Mouse (Mus musculus) heart, adult 11 months (tissue): ENCODE measurements around the gene Cntn4.

ENCODE experiments used
- DNase-seq: peaks from one replicate; pipeline ENCODE4 v3.0.0; 2022

Gene Cntn4

GRCm38 (mm10) chr6:106705506-106706035 lies 1028.1 kb downstream of the Cntn4 start:
- DNase-seq: no peak

GRCm38 (mm10) chr6:106725642-106726041 lies 1048.2 kb downstream of the Cntn4 start:
- no peak for DNase-seq

DNA sequence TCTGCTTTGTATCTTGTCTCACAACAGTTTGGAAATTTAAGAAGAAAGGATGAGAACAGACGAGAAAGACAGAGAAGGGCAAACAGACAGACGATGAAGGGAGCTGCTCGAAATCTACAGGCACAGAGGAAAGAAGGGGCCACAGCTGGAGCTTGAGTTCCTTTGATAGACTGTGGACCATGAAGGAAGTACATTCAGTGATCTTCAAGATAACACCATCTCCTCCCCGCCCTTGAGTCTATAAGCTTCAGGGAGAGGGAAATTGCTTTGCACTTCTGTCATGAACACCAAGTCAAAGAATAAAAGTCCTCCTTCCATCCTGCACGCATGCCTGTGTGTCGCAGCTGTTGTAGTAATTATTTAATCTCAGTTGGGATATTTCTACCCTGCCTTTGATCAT lies 1048.6 kb downstream of the Cntn4 start:
- no peak for DNase-seq

GRCm38 (mm10) chr6:106727703-106728102 lies 1050.2 kb downstream of the Cntn4 start:
- no peak for DNase-seq

GRCm38 (mm10) chr6:106729682-106730314 lies 1052.3 kb downstream of the Cntn4 start:
- no peak for DNase-seq

DNA sequence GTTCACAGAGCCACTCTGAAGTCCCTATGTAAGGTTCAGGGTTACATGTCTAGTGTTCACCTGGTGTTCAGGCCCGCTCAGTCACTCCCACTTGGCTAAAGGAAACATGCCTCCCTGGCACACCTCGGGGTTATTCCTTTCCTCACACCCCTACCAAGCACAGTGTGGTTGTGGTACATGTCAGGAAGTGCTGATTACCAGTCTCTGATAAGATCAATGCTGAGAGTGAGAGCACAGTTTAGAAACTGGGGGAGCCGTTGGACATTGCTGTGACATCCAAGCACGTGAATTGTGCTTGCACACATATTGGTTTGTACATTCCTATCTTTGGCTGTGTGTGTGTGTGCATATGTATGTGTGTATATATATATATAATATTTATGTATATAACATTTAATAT lies 1055.1 kb downstream of the Cntn4 start:
- no peak for DNase-seq

DNA sequence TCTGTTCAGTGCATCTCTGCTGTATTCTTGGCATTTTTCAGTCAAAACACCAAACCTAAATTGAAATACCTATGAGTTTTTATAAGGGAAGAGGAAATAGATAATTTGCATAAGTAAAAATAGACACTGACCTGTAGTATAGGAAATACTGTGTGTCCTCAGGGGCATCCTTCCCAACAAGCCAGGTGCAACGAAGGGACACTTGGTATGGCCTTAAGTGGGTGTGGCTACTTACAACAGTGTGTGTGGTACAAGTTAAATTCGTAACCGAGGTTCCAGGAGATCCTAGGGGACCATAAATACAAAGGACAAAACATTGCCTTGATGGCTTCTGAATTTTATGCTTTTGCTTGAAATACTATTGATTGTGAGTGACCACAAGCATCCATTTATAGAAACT lies 1060.8 kb downstream of the Cntn4 start:
- no peak for DNase-seq

- peak; percentile 53 for DNase-seq
These were observed 1062.9 kb downstream of the Cntn4 start for GRCm38 (mm10) chr6:106740244-106740825.

GRCm38 (mm10) chr6:106743556-106744233 lies 1066.2 kb downstream of the Cntn4 start:
- DNase-seq: peak; percentile 36

GRCm38 (mm10) chr6:106745673-106746394 lies 1068.4 kb downstream of the Cntn4 start:
- no peak for DNase-seq

GRCm38 (mm10) chr6:106747251-106747650 lies 1069.8 kb downstream of the Cntn4 start:
- peak; percentile 17 for DNase-seq

- peak; percentile 62 for DNase-seq
These were observed 1070.3 kb downstream of the Cntn4 start for GRCm38 (mm10) chr6:106747804-106748203.
